Mouse (Mus musculus): Measurements from ENCODE around the gene Cdca3.

DNA sequence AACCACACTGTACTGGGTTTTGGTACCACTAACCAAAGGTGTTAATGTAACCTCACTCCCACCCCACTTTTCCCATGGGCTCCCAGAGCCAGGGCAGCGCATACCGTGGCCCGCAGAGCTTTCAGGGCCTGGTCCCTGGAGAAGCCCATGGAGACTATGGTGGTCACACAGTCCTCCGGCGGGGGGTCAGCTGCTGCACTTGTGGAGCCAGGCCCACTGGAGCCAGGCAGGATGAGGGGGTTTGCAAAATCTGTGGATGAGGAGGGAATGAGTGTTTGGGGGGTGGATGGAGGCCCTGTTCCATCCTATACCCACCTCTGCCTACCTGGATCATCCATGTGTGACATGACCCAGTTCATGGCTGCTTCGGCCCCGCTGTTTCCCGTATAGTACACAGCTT, 11.8 kb upstream of the Cdca3 start:
- TF ChIP-seq POLR2A (IDR thresholded peaks at IDR 0.05; ENCODE audit: borderline replicate concordance, insufficient read depth, low read length): no peak
- no peak for TF ChIP-seq CTCF (IDR thresholded peaks at IDR 0.05; ENCODE audit: borderline replicate concordance, insufficient read depth, low read depth, low read length)

Measured in cerebellum, adult 2 months (tissue).